Mouse (Mus musculus): Measurements from ENCODE around the gene Frmpd1. TPM values are rescaled to one million over a fixed set of nuclear protein-coding genes. Genes with fewer than 3 reads are reported as not detected.

Gene Frmpd1
- polyA plus RNA-seq, 1 experiment from 2014 or later = 1.1 TPM

GRCm38 (mm10) chr4:45183818-45184520, 706 bp upstream of the Frmpd1 start:
- H3K9ac ChIP-seq (ENCODE audit: low read length) = peak overlapping the region; percentile 65
- peak overlapping the region; percentile 97 for H3K4me2 ChIP-seq (replicated peaks; ENCODE audit: low read depth)
- ATAC-seq (ENCODE audit: low FRiP score, low TSS enrichment) = 0 out of 2 replicates have a peak, but pooled peaks have one; percentile 16
- TF ChIP-seq CTCF (IDR thresholded peaks at IDR 0.05; ENCODE audit: low read depth) (no peak), EP300 (optimal IDR thresholded peaks at IDR 0.05) (no peak)
- H3K27me3 ChIP-seq (ENCODE audit: control insufficient read depth, insufficient read depth, low read length) = no peaks in the 10 kb centered on the region
- no peaks in the 10 kb centered on the region for H3K9me3 ChIP-seq (ENCODE audit: control insufficient read depth, low read length)
- H3K4me1 ChIP-seq (replicated peaks; ENCODE audit: control insufficient read depth, insufficient read depth) = no peaks in the 10 kb centered on the region
- peak overlapping the region; percentile 57 for H3K4me3 ChIP-seq (ENCODE audit: low read depth, low read length)
- no peak overlapping the region for H3K27ac ChIP-seq (replicated peaks)
- no peak for DNase-seq (ENCODE audit: low spot score)
- WGBS = 30% methylated on average over 13 of the region's 13 CpGs
- H3K36me3 ChIP-seq (ENCODE audit: control insufficient read depth, insufficient read depth, low read length) = no peaks in the 10 kb centered on the region

GRCm38 (mm10) chr4:45185331-45185669, 625 bp downstream of the Frmpd1 start:
- under 1% methylated on average over 10 of the region's 10 CpGs for WGBS
- ATAC-seq (ENCODE audit: low FRiP score, low TSS enrichment) = no peak

GRCm38 (mm10) chr4:45198296-45198695, 13.6 kb downstream of the Frmpd1 start:
- Histone ChIP-seq H3K4me3 (ENCODE audit: low read depth, low read length) (no peak overlapping the region), H3K27me3 (ENCODE audit: control insufficient read depth, insufficient read depth, low read length) (no peaks in the 10 kb centered on the region), H3K4me2 (replicated peaks; ENCODE audit: low read depth) (no peak overlapping the region), H3K4me1 (replicated peaks; ENCODE audit: control insufficient read depth, insufficient read depth) (no peaks in the 10 kb centered on the region), H3K36me3 (ENCODE audit: control insufficient read depth, insufficient read depth, low read length) (no peaks in the 10 kb centered on the region), H3K9ac (ENCODE audit: low read length) (no peak overlapping the region), H3K9me3 (ENCODE audit: control insufficient read depth, low read length) (no peaks in the 10 kb centered on the region), H3K27ac (replicated peaks) (no peak overlapping the region)
- no peak for DNase-seq (ENCODE audit: low spot score)
- WGBS = 49% methylated on average over 3 of the region's 3 CpGs
- no peak for ATAC-seq (ENCODE audit: low FRiP score, low TSS enrichment)
- TF ChIP-seq CTCF (IDR thresholded peaks at IDR 0.05; ENCODE audit: low read depth) = no peak
- no peak for TF ChIP-seq EP300 (optimal IDR thresholded peaks at IDR 0.05)

More at GRCm38 (mm10) chr4:45185331-45185669, 625 bp downstream of the Frmpd1 start:
- Histone ChIP-seq H3K9ac (ENCODE audit: low read length) (peak overlapping the region; percentile 65; the same call in 1 of the 2 replicates), H3K4me1 (replicated peaks; ENCODE audit: control insufficient read depth, insufficient read depth) (no peaks in the 10 kb centered on the region), H3K4me2 (replicated peaks; ENCODE audit: low read depth) (peak overlapping the region; percentile 97), H3K27me3 (ENCODE audit: control insufficient read depth, insufficient read depth, low read length) (no peaks in the 10 kb centered on the region), H3K36me3 (ENCODE audit: control insufficient read depth, insufficient read depth, low read length) (no peaks in the 10 kb centered on the region), H3K27ac (replicated peaks) (no peak overlapping the region), H3K9me3 (ENCODE audit: control insufficient read depth, low read length) (no peaks in the 10 kb centered on the region), H3K4me3 (ENCODE audit: low read depth, low read length) (peak overlapping the region; percentile 57)
- no peak for TF ChIP-seq CTCF (IDR thresholded peaks at IDR 0.05; ENCODE audit: low read depth)
- TF ChIP-seq EP300 (optimal IDR thresholded peaks at IDR 0.05) = no peak
- no peak for DNase-seq (ENCODE audit: low spot score)

GRCm38 (mm10) chr4:45203283-45203682, 18.6 kb downstream of the Frmpd1 start:
- Histone ChIP-seq H3K9ac (ENCODE audit: low read length) (no peak overlapping the region), H3K27ac (replicated peaks) (no peak overlapping the region), H3K4me3 (ENCODE audit: low read depth, low read length) (no peak overlapping the region), H3K27me3 (ENCODE audit: control insufficient read depth, insufficient read depth, low read length) (no peaks in the 10 kb centered on the region), H3K4me1 (replicated peaks; ENCODE audit: control insufficient read depth, insufficient read depth) (no peaks in the 10 kb centered on the region), H3K4me2 (replicated peaks; ENCODE audit: low read depth) (no peak overlapping the region), H3K36me3 (ENCODE audit: control insufficient read depth, insufficient read depth, low read length) (no peaks in the 10 kb centered on the region), H3K9me3 (ENCODE audit: control insufficient read depth, low read length) (no peaks in the 10 kb centered on the region)
- no peak for TF ChIP-seq CTCF (IDR thresholded peaks at IDR 0.05; ENCODE audit: low read depth)
- TF ChIP-seq EP300 (optimal IDR thresholded peaks at IDR 0.05) = no peak
- ATAC-seq (ENCODE audit: low FRiP score, low TSS enrichment) (no peak), DNase-seq (ENCODE audit: low spot score) (no peak)
- 76% methylated on average over 7 of the region's 7 CpGs for WGBS

- no peak for ATAC-seq (ENCODE audit: low FRiP score, low TSS enrichment)
- Histone ChIP-seq H3K36me3 (ENCODE audit: control insufficient read depth, insufficient read depth, low read length) (no peaks in the 10 kb centered on the region), H3K9ac (ENCODE audit: low read length) (no peak overlapping the region), H3K4me2 (replicated peaks; ENCODE audit: low read depth) (no peak overlapping the region), H3K27me3 (ENCODE audit: control insufficient read depth, insufficient read depth, low read length) (no peaks in the 10 kb centered on the region), H3K9me3 (ENCODE audit: control insufficient read depth, low read length) (no peaks in the 10 kb centered on the region), H3K4me1 (replicated peaks; ENCODE audit: control insufficient read depth, insufficient read depth) (no peaks in the 10 kb centered on the region), H3K4me3 (ENCODE audit: low read depth, low read length) (no peak overlapping the region), H3K27ac (replicated peaks) (no peak overlapping the region)
- no peak for DNase-seq (ENCODE audit: low spot score)
- WGBS = 25% methylated on average over 4 of the region's 4 CpGs
- TF ChIP-seq CTCF (IDR thresholded peaks at IDR 0.05; ENCODE audit: low read depth) = no peak
- TF ChIP-seq EP300 (optimal IDR thresholded peaks at IDR 0.05) = no peak
Measured at GRCm38 (mm10) chr4:45207444-45207843, 22.8 kb downstream of the Frmpd1 start.

GRCm38 (mm10) chr4:45208832-45209363, 24.2 kb downstream of the Frmpd1 start:
- 66% methylated on average over 12 of the region's 12 CpGs for WGBS
- Histone ChIP-seq H3K27me3 (ENCODE audit: control insufficient read depth, insufficient read depth, low read length) (no peaks in the 10 kb centered on the region), H3K4me3 (ENCODE audit: low read depth, low read length) (no peak overlapping the region), H3K27ac (replicated peaks) (no peak overlapping the region), H3K9ac (ENCODE audit: low read length) (no peak overlapping the region), H3K36me3 (ENCODE audit: control insufficient read depth, insufficient read depth, low read length) (no peaks in the 10 kb centered on the region), H3K4me2 (replicated peaks; ENCODE audit: low read depth) (no peak overlapping the region), H3K4me1 (replicated peaks; ENCODE audit: control insufficient read depth, insufficient read depth) (no peaks in the 10 kb centered on the region), H3K9me3 (ENCODE audit: control insufficient read depth, low read length) (no peaks in the 10 kb centered on the region)
- TF ChIP-seq CTCF (IDR thresholded peaks at IDR 0.05; ENCODE audit: low read depth) = no peak
- TF ChIP-seq EP300 (optimal IDR thresholded peaks at IDR 0.05) = no peak
- ATAC-seq (ENCODE audit: low FRiP score, low TSS enrichment) (0 out of 2 replicates have a peak, but pooled peaks have one; percentile 38), DNase-seq (ENCODE audit: low spot score) (no peak)

Data from stomach, postnatal 0 days (tissue).